Mouse (Mus musculus): ENCODE data around the gene Nup160. TPM values are rescaled to one million over a fixed set of nuclear protein-coding genes. Genes with fewer than 3 reads are reported as not detected.

The Nup160 gene
- total RNA-seq (2021), result 10 to 100 TPM; 29.4 to 30.9 TPM
- long read RNA-seq, experiment 1, partial matches to known transcripts, result 6 of 8 reads
- long read RNA-seq, experiment 1, other reads (novel, unspliced or antisense), result 2 of 8 reads
- long read RNA-seq, experiment 2, partial matches to known transcripts, result 11 of 17 reads
- long read RNA-seq, experiment 2, other reads (novel, unspliced or antisense), result 6 of 17 reads

GRCm38 (mm10) chr2:90677007-90677406 is at the start of gene Nup160:
Nup160 (plus strand) TSS chr2:90677215.
- DNase-seq (ENCODE audit: low spot score in 2 of 2), result no peak

DNA sequence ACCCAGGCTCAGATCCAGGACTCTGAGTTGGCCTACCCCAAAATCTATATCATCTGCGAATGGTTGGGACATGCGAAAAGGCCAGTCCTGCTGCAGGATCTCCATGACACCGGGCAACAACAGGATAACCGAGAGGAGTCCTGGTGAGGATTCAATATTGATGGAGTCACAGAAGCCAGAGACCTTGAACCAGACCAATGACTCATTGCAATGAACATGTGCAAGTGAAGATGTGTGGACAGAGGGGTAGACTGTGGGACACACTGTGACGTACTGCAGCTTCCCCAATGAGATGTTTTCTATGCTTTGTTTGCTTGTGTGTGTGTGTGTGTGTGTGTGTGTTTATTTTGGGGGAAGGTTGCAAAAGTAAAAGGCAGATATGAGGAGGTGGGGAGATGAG is 48.8 kb upstream of the Nup160 start:
- DNase-seq (ENCODE audit: low spot score in 2 of 2), result no peak

DNA sequence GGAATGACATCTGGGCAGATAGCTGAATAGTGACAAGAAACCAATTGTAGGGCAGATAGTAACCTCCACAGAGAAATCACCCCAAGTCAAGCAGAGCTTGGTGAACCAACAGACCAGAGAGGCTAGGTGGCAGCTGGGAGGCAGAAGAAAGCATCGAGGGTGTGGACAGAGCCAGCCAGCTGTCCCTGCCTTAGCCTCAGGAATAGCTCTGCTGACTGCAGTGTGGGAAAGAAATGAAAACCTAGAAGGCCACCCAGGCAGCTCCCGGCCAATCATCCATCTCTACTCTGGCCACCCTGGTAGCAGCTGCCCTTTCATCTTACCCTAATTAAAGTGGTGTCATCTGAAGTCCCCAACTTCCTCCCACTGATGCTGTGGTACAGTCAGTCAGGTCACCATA is 47.5 kb upstream of the Nup160 start:
- no peak for DNase-seq (ENCODE audit: low spot score in 2 of 2)

GRCm38 (mm10) chr2:90631938-90632733 is 44.9 kb upstream of the Nup160 start:
- DNase-seq (ENCODE audit: low spot score in 2 of 2), result no peak

DNA sequence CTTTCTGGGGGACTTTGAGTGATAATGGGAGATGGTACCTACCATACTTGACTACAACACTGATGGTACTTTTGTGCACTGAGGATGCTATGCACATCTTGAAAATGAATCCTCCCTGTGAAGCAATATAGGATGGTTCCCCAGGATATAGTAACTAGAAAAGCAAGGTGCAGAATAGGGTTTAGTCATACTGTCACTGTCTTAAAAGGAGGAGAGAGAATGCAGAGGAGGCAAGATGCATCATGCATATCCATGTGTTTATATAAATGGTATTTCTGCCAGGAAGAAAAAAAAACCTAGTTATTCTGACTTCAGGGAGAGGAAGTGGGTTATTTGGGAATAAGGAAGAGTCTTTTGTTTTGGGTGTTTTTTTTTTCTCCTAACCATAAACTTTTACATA is 42.3 kb upstream of the Nup160 start:
- DNase-seq (ENCODE audit: low spot score in 2 of 2), result no peak

GRCm38 (mm10) chr2:90635085-90635723 is 41.8 kb upstream of the Nup160 start:
- no peak for DNase-seq (ENCODE audit: low spot score in 2 of 2)

GRCm38 (mm10) chr2:90636853-90637252 is 40.2 kb upstream of the Nup160 start:
- no peak for DNase-seq (ENCODE audit: low spot score in 2 of 2)

DNA sequence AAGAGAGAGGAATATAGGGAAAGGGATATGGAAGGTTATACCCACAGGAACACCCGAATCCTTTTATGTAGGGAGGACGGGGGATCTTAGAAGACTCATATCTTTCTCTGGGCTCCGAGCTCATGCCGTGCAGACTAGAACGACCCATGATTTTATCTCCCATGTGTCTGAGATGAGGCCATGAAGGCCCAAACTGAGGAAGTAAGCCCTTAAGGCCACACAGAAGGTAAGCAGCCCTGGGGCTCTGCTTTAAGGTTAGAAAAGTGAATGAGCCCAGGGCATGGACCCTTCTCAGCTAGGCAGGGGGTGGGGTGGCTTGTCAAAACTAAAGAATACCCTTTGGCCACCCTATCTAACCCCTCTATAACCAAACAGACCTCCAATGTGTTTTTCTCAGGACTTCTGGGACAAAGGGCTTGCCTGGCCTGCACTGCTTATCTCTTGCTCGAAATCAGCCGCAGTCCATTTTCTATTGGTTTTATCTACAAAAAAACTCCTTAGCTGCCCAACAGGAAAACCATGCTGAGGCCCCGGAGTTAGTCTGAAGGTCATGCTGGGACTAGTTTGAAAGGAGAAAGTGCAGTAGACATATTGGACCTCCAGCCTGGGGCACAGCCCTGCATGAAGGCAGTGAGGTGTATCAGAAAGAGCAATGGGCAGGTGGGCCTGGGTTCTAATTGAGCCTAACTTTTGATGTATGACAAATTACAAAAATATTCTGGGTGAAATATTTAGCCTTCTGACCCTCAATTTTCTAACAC is 37.8 kb upstream of the Nup160 start:
- DNase-seq (ENCODE audit: low spot score in 2 of 2), result no peak

DNA sequence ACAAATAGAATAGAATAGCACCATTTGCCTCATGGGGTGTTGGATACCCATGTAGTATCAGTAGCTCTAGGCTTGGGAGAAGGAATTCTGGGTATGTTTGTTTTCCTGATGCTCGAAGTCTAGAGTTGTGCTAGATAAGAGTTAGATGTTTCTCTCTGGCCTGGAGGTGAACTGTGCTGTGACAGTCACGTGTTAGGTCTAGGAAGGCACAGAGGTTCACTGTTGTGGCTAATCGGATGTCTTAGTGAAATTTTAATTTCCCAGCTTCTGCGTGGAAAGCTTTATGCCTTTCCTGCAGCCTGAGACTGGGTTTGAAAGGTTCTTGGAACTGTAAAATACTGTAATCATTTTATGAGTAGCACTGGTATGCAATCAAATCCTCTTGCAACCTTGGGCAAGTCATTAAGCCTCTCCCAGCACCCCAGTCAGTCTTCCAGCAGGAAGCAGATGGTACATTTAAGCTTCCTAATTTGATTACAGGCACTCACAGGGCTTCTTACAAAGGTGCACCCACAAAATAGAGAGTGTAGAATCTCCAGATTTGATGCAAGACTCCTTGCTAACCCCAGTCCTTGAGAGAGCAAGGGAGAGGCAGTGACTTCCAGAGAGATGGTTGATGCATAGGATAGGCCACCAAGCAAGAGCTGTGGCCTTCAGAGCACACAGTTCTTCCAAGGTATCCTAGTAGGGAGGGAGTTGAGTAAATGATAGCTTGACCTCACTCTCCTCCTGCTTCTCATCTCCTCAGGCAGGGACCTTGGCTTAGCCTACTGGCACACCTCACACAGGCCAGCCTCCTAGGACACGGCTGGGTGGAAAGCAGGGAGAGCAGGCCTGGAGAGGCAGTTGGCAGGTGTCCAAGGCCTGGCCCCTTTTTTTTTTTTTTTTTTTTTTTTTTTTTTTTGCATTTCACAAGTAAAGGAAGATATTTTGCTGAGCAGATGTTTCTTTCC is 37.0 kb upstream of the Nup160 start:
- no peak for DNase-seq (ENCODE audit: low spot score in 2 of 2)

GRCm38 (mm10) chr2:90641007-90641709 is 35.9 kb upstream of the Nup160 start:
- peak in 1 of 2 experiments; percentile 11 for DNase-seq (ENCODE audit: low spot score in 2 of 2)

DNA sequence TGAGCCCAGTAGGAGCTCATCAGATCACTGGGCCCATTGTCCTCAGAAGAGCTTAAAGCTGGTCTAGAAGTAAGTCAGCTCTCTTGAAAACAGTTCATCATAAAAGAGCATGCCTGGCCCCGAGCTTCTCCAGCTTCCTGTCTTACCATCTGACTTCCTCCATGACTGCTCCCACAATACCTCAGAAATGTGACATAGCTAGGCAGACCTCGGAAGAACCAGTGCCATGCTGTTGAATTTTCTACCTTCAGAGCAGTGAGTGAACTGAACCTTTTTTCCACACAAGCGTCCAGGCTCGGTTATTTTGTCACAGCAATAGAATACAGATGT is 35.3 kb upstream of the Nup160 start:
- no peak for DNase-seq (ENCODE audit: low spot score in 2 of 2)

- no peak for DNase-seq (ENCODE audit: low spot score in 2 of 2)
These were observed 29.9 kb upstream of the Nup160 start for GRCm38 (mm10) chr2:90647084-90647483.

- DNase-seq (ENCODE audit: low spot score in 2 of 2), result no peak
These were observed 27.6 kb upstream of the Nup160 start for GRCm38 (mm10) chr2:90649405-90649804.

GRCm38 (mm10) chr2:90649965-90650364 is 27.1 kb upstream of the Nup160 start:
- DNase-seq (ENCODE audit: low spot score in 2 of 2), result no peak

- no peak for DNase-seq (ENCODE audit: low spot score in 2 of 2)
These were observed 24.9 kb upstream of the Nup160 start for GRCm38 (mm10) chr2:90652101-90652500.

GRCm38 (mm10) chr2:90652993-90653392 is 24.0 kb upstream of the Nup160 start:
- no peak for DNase-seq (ENCODE audit: low spot score in 2 of 2)

DNA sequence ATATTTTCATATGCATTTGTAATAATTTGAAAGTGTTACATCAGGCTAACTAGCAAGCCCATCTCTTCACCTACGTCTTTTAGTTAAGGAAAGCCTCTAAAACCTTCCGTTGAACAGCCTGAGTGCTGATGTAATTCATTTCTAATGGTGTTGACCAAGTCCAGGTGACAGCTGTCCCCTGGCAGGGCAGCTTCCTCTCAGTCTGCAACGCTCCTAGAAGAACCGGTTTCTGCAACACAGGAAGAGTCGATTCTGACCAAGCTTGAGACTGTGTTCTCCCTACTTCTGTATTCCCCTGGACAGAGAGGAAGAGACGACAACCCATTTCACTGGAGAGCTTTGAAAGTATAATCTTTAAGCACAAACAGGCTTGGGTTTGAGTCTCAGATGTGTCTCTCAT is 21.6 kb upstream of the Nup160 start:
- no peak for DNase-seq (ENCODE audit: low spot score in 2 of 2)

GRCm38 (mm10) chr2:90658613-90659012 is 18.4 kb upstream of the Nup160 start:
- DNase-seq (ENCODE audit: low spot score in 2 of 2), result no peak

GRCm38 (mm10) chr2:90659016-90659415 is 18.0 kb upstream of the Nup160 start:
- no peak for DNase-seq (ENCODE audit: low spot score in 2 of 2)

GRCm38 (mm10) chr2:90659639-90660038 is 17.4 kb upstream of the Nup160 start:
- DNase-seq (ENCODE audit: low spot score in 2 of 2), result no peak
